Mouse (Mus musculus) bone marrow macrophage, adult 2 months (primary cell): ENCODE measurements around the gene Rapgef5.

Experiments used
- CTCF ChIP-seq: IDR thresholded peaks from 2 replicates; pipeline ENCODE4 v1.5.1; 2012; ENCODE audit warnings: low read depth, mild to moderate bottlenecking, low read length, moderate library complexity
- POLR2A ChIP-seq: IDR thresholded peaks from 2 replicates; pipeline ENCODE4 v1.6.1; 2012; ENCODE audit warnings: mild to moderate bottlenecking, low read depth, low read length, borderline replicate concordance

GRCm38 (mm10) chr12:117660361-117660760, 144.1 kb downstream of the Rapgef5 start:
- TF ChIP-seq CTCF (no peak), POLR2A (no peak)
